Mouse (Mus musculus): ENCODE measurements around the gene Mon1b.

Gene Mon1b

DNA sequence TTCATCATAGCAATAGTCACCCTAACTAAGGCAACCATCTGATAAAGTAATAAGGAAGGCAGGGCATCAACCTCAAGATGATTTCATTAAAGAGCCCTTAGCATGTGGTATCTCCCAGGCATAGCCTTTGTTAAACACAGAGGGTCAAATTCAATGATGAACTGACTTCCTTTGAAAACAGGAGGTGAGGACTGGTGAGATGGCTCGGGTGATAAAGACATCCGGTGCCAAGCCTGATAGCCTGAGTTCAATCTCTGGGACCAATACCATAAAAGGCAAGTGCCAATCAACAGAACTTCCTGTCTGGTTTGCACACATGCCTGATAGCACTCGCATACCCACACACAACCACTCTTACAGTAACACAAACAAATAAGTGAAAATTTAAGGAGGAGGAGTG lies 44.0 kb downstream of the Mon1b start:
- Histone ChIP-seq H3K27me3 (ENCODE audit: insufficient read depth, low read length) (no peaks in the 10 kb centered on the region), H3K36me3 (ENCODE audit: insufficient read depth, low read length) (no peaks in the 10 kb centered on the region), H3K9me3 (ENCODE audit: low read length) (no peaks in the 10 kb centered on the region), H3K4me3 (replicated peaks; ENCODE audit: low read length) (no peak overlapping the region), H3K4me1 (replicated peaks; ENCODE audit: low read depth, low read length) (no peaks in the 10 kb centered on the region)
- TF ChIP-seq CTCF (conservative IDR thresholded peaks at IDR 0.05; ENCODE audit: low read length): no peak

DNA sequence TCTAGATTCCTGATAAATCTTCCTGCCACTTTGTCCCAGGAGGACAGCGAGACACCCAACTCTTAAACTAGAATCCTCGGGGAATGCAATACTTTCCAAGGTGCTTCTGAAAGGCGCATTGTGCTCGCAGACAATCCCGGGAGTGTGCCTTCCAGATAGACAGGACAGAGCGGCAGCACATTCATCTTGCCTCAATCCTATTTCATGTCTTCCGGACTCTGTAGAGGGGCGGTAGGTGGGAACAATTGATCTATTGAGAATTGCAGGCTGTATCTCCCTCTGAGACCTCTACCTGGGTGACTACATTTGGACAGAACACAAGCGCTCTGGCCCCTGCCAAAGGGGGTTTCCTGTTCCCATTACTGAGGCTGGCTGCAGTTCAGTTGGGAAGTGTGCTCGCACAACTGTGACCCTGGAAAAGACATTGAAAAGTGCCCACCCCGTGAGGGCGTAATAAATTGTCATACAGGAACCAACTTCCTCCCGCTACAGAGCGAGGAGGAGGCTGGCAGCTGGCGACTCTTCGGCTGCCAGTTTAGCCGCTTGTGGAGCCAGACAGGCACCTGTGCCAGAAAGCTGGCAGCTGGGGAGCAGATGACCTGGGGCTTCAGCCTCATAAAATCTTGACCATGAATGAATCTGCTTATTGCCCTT lies 52.6 kb downstream of the Mon1b start:
- no peaks in the 10 kb centered on the region for H3K36me3 ChIP-seq (ENCODE audit: insufficient read depth, low read length)
- no peaks in the 10 kb centered on the region for H3K4me1 ChIP-seq (replicated peaks; ENCODE audit: low read depth, low read length)
- 0 out of 2 replicates have a peak overlapping the region, but pooled peaks have one; percentile 13 for H3K4me3 ChIP-seq (replicated peaks; ENCODE audit: low read length)
- TF ChIP-seq POU5F1 (IDR thresholded peaks at IDR 0.05; ENCODE audit: borderline replicate concordance, low read length): no peak
- no peaks in the 10 kb centered on the region for H3K9me3 ChIP-seq (ENCODE audit: low read length)
- no peaks in the 10 kb centered on the region for H3K27me3 ChIP-seq (ENCODE audit: insufficient read depth, low read length)

DNA sequence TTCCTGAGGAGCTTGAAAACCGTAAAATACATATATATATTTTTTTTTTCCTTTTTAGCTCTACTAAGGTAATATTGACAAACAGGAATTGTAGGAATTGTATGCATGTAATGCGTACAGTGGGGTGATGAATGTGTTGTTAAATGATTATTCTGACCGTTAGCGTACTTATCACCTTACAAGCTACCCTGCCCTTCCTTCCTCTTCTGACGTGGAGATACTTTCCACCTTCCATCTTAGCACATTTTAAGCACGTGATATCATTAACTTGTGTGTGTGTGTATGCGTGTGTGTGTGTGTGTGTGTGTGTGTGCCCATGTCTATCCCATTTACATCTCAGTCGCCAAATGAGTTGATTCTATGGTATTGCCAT lies 53.1 kb downstream of the Mon1b start:
- no peak for TF ChIP-seq NANOG (IDR thresholded peaks at IDR 0.05; ENCODE audit: borderline replicate concordance, low read length)
- no peak for TF ChIP-seq POU5F1 (IDR thresholded peaks at IDR 0.05; ENCODE audit: borderline replicate concordance, low read length)
- no peak for TF ChIP-seq CTCF (conservative IDR thresholded peaks at IDR 0.05; ENCODE audit: low read length)
- no peaks in the 10 kb centered on the region for H3K4me1 ChIP-seq (replicated peaks; ENCODE audit: low read depth, low read length)
- H3K27me3 ChIP-seq (ENCODE audit: insufficient read depth, low read length): no peaks in the 10 kb centered on the region
- no peaks in the 10 kb centered on the region for H3K36me3 ChIP-seq (ENCODE audit: insufficient read depth, low read length)
- H3K9me3 ChIP-seq (ENCODE audit: low read length): no peaks in the 10 kb centered on the region
- H3K4me3 ChIP-seq (replicated peaks; ENCODE audit: low read length): no peak overlapping the region

DNA sequence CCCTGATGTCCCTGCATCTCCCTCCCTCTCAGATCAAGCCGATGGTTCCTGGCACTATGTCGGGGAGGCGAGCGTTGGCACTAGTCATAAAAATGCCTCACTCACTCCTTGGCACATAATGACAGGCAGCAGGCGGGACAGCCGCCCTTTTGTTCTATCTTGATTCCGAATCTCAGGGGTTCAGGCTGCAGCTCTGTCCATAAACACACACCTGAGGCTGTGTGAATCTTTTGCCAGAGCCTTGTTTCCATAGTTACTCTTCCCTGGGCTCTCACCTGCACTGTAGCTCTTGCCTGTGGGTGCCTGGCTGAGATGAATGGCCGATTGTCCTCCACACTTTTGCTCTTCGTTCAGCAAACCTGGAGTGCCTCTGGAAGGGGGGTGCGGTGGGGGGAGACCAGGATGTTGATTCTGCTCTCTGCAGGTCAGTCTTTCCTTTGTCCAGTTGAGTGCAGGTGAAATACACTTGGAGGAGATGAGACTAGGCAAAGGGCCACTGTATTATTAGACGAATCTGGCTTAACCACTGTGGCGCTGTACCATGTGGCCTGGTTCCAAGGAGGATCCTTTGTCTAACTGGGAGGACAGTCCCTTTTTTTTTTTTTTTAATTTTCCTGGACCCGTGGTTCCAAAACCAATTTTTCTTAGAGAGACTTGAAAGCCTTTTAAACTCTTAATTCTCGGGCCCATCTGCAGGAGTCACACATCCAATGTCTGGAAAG lies 56.4 kb downstream of the Mon1b start:
- H3K9me3 ChIP-seq (ENCODE audit: low read length): no peaks in the 10 kb centered on the region
- no peak overlapping the region for H3K4me3 ChIP-seq (replicated peaks; ENCODE audit: low read length)
- TF ChIP-seq CTCF (conservative IDR thresholded peaks at IDR 0.05; ENCODE audit: low read length) (no peak), NANOG (IDR thresholded peaks at IDR 0.05; ENCODE audit: borderline replicate concordance, low read length) (no peak), POU5F1 (IDR thresholded peaks at IDR 0.05; ENCODE audit: borderline replicate concordance, low read length) (no peak)
- no peaks in the 10 kb centered on the region for H3K36me3 ChIP-seq (ENCODE audit: insufficient read depth, low read length)
- no peaks in the 10 kb centered on the region for H3K27me3 ChIP-seq (ENCODE audit: insufficient read depth, low read length)
- H3K4me1 ChIP-seq (replicated peaks; ENCODE audit: low read depth, low read length): no peaks in the 10 kb centered on the region

Data from E14TG2a.4 (cell line).